Mouse (Mus musculus) cerebellum, adult 18-20 months (tissue): ENCODE data around the gene Slc5a3.

ENCODE experiments used
- DNase-seq, 2 experiments: peaks; one replicate each; pipeline ENCODE4 v3.0.0; 2021

Gene Slc5a3

GRCm38 (mm10) chr16:92127226-92127625, 69.1 kb downstream of the Slc5a3 start:
- no peak for DNase-seq

- no peak for DNase-seq
Observed at GRCm38 (mm10) chr16:92127666-92128065, 69.5 kb downstream of the Slc5a3 start.

GRCm38 (mm10) chr16:92129843-92130242, 71.7 kb downstream of the Slc5a3 start:
- no peak for DNase-seq

- DNase-seq: no peak
Observed at GRCm38 (mm10) chr16:92132511-92132910, 74.4 kb downstream of the Slc5a3 start.

- DNase-seq: no peak
Observed at GRCm38 (mm10) chr16:92134148-92134764, 76.1 kb downstream of the Slc5a3 start.

GRCm38 (mm10) chr16:92136275-92136674, 78.2 kb downstream of the Slc5a3 start:
- no peak for DNase-seq
